Mouse (Mus musculus): ENCODE data around the gene Dusp3.

DNA sequence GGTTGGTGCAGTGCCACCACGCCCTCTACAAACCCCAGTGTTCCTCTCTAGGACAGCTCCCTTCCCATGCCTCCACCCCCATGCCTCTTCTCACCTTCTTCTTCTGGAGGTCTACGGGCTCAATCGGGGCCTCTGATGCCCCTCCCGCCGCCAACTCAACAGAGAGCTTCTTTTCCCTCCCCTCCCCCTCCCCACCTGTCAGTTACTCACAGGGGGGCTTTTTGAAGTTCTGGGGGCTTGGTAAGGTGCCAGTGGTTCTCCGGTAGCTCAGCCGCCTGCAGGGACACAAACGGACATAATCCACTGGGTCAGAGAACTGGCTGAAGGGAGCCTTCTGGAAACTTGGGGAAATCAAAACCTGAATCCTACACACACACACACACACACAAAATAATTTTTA, 24.7 kb upstream of the Dusp3 start:
- TF ChIP-seq POLR2A (IDR thresholded peaks at IDR 0.05; ENCODE audit: control insufficient read depth, extremely low read depth, insufficient read depth, low read length, poor library complexity) (no peak), CTCF (IDR thresholded peaks at IDR 0.05; ENCODE audit: borderline replicate concordance, control insufficient read depth, extremely low read depth, insufficient read depth, low read length, poor library complexity) (no peak)
